Mouse (Mus musculus) myocyte (in vitro differentiated cells): ENCODE measurements around the gene Lexm. TPM values are rescaled to one million over a fixed set of nuclear protein-coding genes. Genes with fewer than 3 reads are reported as not detected.

Source experiments
- H3K27me3 ChIP-seq: one replicate; pipeline ENCODE4 v1.6.1; 2011; ENCODE audit not compliant: control insufficient read depth, insufficient read depth, insufficient read length
- H3K36me3 ChIP-seq: one replicate; pipeline ENCODE4 v1.6.1; 2011; ENCODE audit not compliant: control insufficient read depth, insufficient read depth
- H3K4me2 ChIP-seq: one replicate; pipeline ENCODE4 v1.6.1; 2011; ENCODE audit warnings: low read depth, control low read depth
- H3K4me3 ChIP-seq: one replicate; pipeline ENCODE4 v1.5.1; 2011; ENCODE audit warnings: mild to moderate bottlenecking, control low read depth, moderate library complexity
- H3K79me2 ChIP-seq: one replicate; pipeline ENCODE4 v1.6.1; 2011; ENCODE audit not compliant: control insufficient read depth, insufficient read depth
- H3ac ChIP-seq: one replicate; pipeline ENCODE4 v1.6.1; 2011; ENCODE audit not compliant: control insufficient read depth, insufficient read length
- CEBPB ChIP-seq: IDR thresholded peaks from 2 replicates; pipeline ENCODE4 v1.6.1; 2011; ENCODE audit warnings: mild to moderate bottlenecking, moderate library complexity; ENCODE audit not compliant: poor library complexity, insufficient read depth, severe bottlenecking
- E2F4 ChIP-seq: IDR thresholded peaks from one replicate; pipeline ENCODE4 v1.6.1; 2011; ENCODE audit warnings: mild to moderate bottlenecking, control low read depth, moderate library complexity; ENCODE audit not compliant: insufficient read depth
- MAX ChIP-seq: IDR thresholded peaks from one replicate; pipeline ENCODE4 v1.6.1; 2011; ENCODE audit warnings: low read depth, mild to moderate bottlenecking, control low read depth
- MYOD1 ChIP-seq, 3 experiments: IDR thresholded peaks; one replicate each; pipeline ENCODE4 v1.6.1; 2011; ENCODE audit warnings: control low read depth in 2 of 3, low read depth in 2 of 3, mild to moderate bottlenecking in 2 of 3, moderate library complexity in 1 of 3; ENCODE audit not compliant: insufficient read length in 2 of 3, control insufficient read depth in 1 of 3
- MYOG ChIP-seq, 3 experiments: IDR thresholded peaks; one replicate each; pipeline ENCODE4 v1.6.1; 2011; ENCODE audit warnings: control low read depth in 2 of 3, low read depth in 2 of 3, mild to moderate bottlenecking in 2 of 3; ENCODE audit not compliant: insufficient read length in 2 of 3, control insufficient read depth in 1 of 3, insufficient read depth in 1 of 3
- POLR2A ChIP-seq: IDR thresholded peaks from one replicate; pipeline ENCODE4 v1.6.1; 2011; ENCODE audit warnings: low read depth, mild to moderate bottlenecking, control low read depth, moderate library complexity; ENCODE audit not compliant: insufficient read length
- POLR2AphosphoS2 ChIP-seq: IDR thresholded peaks from one replicate; pipeline ENCODE4 v1.6.1; 2011; ENCODE audit warnings: low read depth, control low read depth; ENCODE audit not compliant: insufficient read length
- REST ChIP-seq: IDR thresholded peaks from one replicate; pipeline ENCODE4 v1.6.1; 2011; ENCODE audit warnings: mild to moderate bottlenecking, control low read depth, moderate library complexity; ENCODE audit not compliant: insufficient read depth, insufficient read length
- SRF ChIP-seq: IDR thresholded peaks from one replicate; pipeline ENCODE4 v1.6.1; 2011; ENCODE audit warnings: low read depth; ENCODE audit not compliant: control insufficient read depth, insufficient read length
- TCF12 ChIP-seq: IDR thresholded peaks from one replicate; pipeline ENCODE4 v1.6.1; 2011; ENCODE audit warnings: mild to moderate bottlenecking, control low read depth; ENCODE audit not compliant: poor library complexity, insufficient read depth, severe bottlenecking
- TCF3 ChIP-seq: IDR thresholded peaks from one replicate; pipeline ENCODE4 v1.6.1; 2011; ENCODE audit warnings: low read depth, control low read depth; ENCODE audit not compliant: insufficient read length
- USF1 ChIP-seq: IDR thresholded peaks from one replicate; pipeline ENCODE4 v1.6.1; 2011; ENCODE audit warnings: low read depth, mild to moderate bottlenecking, control low read depth, moderate library complexity
- polyA plus RNA-seq: library from polyadenylated mRNA; unstranded; fragments of >200 nt; fragmentation: generic; extraction: Trizol; gene quantifications from one replicate; pipeline ENCODE4 v1.2.1, GENCODE M21; 2012; ENCODE audit warnings: missing spikeins

Lexm gene
- polyA plus RNA-seq, 1 experiment = not detected

DNA sequence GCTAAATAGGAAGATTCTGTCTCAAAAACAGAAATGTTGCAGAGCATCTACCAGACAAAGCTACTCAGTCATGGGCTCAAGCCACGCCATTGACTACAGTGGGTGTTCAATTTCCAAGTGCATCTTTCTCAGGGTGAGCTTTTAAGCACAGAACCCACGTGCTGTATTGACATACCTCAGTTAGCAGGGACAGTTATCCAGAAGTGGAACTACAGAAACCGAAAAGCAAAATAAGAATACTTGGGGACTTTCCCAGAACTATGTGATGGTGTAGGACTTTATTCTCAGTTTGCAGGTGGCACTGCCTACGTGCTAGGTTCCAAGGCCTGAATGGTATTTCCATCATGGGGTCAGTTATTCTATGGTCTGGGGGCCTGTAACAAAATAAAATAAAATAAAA lies 19.3 kb downstream of the Lexm start:
- no peak overlapping the region for H3K4me2 ChIP-seq
- H3K36me3 ChIP-seq = no peaks in the 10 kb centered on the region
- no peaks in the 10 kb centered on the region for H3K27me3 ChIP-seq
- H3ac ChIP-seq = no peak overlapping the region
- TF ChIP-seq SRF (no peak), MYOD1 (IDR thresholded peaks at IDR 0.05; ENCODE audit: control insufficient read depth in 1 of 3, insufficient read length in 2 of 3, low read depth in 2 of 3) (no peak), REST (no peak), POLR2AphosphoS2 (no peak), POLR2A (no peak), TCF3 (no peak), MYOG (IDR thresholded peaks at IDR 0.05; ENCODE audit: control insufficient read depth in 1 of 3, insufficient read depth in 1 of 3, insufficient read length in 2 of 3, low read depth in 2 of 3) (no peak), TCF12 (no peak), E2F4 (no peak), CEBPB (no peak), MAX (no peak), USF1 (no peak)
- no peaks in the 10 kb centered on the region for H3K79me2 ChIP-seq
- H3K4me3 ChIP-seq = no peak overlapping the region

DNA sequence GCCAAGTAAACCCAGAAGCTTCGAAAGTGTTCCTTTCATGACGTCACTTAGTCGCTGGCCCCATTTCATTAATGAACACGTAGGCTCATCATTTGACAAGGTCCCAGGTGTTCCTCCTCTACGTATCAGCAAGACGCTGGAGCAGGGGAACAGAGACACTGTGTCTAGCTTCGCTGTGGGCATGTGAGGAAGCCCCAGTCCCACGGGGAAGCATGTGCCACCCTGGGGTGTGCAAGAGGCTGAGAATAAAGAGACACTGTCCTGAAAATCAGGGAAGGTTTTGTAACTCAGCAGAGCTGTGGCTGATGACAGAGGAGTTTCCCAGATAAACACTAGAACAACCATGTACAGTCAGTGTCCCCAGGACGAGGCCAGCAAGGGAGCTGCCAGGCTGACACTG lies 20.0 kb downstream of the Lexm start:
- Histone ChIP-seq H3K36me3 (no peaks in the 10 kb centered on the region), H3K4me2 (no peak overlapping the region), H3K4me3 (no peak overlapping the region), H3ac (no peak overlapping the region), H3K79me2 (no peaks in the 10 kb centered on the region), H3K27me3 (no peaks in the 10 kb centered on the region)
- TF ChIP-seq USF1 (no peak), POLR2AphosphoS2 (no peak), E2F4 (no peak)

DNA sequence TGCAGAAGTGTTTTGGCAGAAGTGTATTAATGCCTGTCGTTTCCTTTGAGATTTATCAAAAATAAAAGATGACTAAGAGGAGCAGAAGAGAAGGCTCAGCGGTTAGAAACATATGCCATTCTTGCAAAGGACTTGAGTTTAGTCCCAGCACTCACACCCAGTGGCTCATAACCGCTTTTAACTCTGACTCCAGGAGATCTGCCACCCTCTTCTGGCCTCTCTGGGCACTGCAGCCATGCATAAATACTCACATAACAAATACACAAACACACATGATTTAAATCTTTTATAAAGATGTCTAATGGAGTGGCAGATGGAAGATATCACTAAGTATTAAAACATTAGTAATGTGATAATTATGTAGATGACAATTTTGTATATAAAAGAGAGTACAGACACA lies 20.8 kb downstream of the Lexm start:
- no peaks in the 10 kb centered on the region for H3K79me2 ChIP-seq
- TF ChIP-seq CEBPB (no peak), MAX (no peak), MYOD1 (IDR thresholded peaks at IDR 0.05; ENCODE audit: control insufficient read depth in 1 of 3, insufficient read length in 2 of 3, low read depth in 2 of 3) (no peak), POLR2A (no peak), POLR2AphosphoS2 (no peak), SRF (no peak), TCF3 (no peak), REST (no peak), TCF12 (no peak), USF1 (no peak), E2F4 (no peak), MYOG (IDR thresholded peaks at IDR 0.05; ENCODE audit: control insufficient read depth in 1 of 3, insufficient read depth in 1 of 3, insufficient read length in 2 of 3, low read depth in 2 of 3) (no peak)
- no peak overlapping the region for H3ac ChIP-seq
- no peak overlapping the region for H3K4me3 ChIP-seq
- H3K36me3 ChIP-seq = no peaks in the 10 kb centered on the region
- H3K4me2 ChIP-seq = no peak overlapping the region
- H3K27me3 ChIP-seq = no peaks in the 10 kb centered on the region

DNA sequence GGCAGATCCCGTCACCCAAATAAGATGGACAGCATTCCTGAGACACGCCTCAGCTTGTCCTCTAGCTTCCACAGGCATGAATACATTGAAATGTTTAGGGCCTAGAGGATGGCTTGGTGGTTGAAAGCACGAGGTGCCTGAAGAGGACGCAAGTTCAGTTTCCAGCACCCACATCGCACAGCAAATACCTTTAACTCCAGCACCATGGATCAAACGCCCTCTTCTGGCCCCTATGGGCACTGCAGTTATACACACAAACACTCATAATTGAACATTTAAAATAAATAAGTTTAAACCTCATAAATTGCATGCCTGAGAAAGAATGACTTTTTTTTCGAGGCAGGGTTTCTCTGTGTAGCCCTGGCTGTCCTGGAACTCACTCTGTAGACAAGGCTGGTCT lies 23.4 kb downstream of the Lexm start:
- Histone ChIP-seq H3K36me3 (peaks cover 5% of the 10 kb centered on the region), H3K4me3 (no peak overlapping the region), H3K4me2 (no peak overlapping the region), H3K79me2 (no peaks in the 10 kb centered on the region), H3K27me3 (no peaks in the 10 kb centered on the region), H3ac (no peak overlapping the region)
- no peak for TF ChIP-seq MYOG (IDR thresholded peaks at IDR 0.05; ENCODE audit: control insufficient read depth in 1 of 3, insufficient read depth in 1 of 3, insufficient read length in 2 of 3, low read depth in 2 of 3)
- no peak for TF ChIP-seq MAX
- TF ChIP-seq E2F4 = no peak
- no peak for TF ChIP-seq POLR2AphosphoS2
- no peak for TF ChIP-seq REST

DNA sequence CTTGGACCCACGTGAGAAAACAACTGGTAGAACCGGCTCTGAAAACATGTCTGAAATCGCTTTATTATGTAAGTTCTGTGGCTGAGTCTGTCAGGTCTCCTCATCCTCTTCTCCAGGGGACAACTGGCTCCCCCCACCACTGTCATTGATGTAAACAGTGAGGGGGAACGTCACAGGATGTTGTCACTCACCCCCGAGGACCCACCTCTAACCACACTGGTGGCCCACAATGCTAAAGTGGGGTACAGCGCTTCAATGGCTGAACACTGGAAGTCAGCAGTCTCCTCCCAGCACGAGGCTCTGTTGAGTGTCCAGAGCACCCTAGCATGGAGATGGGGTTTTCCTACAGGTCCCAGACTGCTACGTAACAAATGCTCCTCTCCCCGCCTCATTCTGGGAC lies 26.2 kb downstream of the Lexm start:
- Histone ChIP-seq H3K36me3 (peaks cover 12% of the 10 kb centered on the region), H3ac (no peak overlapping the region), H3K4me2 (no peak overlapping the region), H3K79me2 (no peaks in the 10 kb centered on the region), H3K27me3 (no peaks in the 10 kb centered on the region), H3K4me3 (no peak overlapping the region)
- no peak for TF ChIP-seq TCF12
- no peak for TF ChIP-seq CEBPB
- no peak for TF ChIP-seq MAX
- TF ChIP-seq POLR2AphosphoS2 = no peak
- TF ChIP-seq REST = no peak
- TF ChIP-seq MYOG (IDR thresholded peaks at IDR 0.05; ENCODE audit: control insufficient read depth in 1 of 3, insufficient read depth in 1 of 3, insufficient read length in 2 of 3, low read depth in 2 of 3) = no peak
- TF ChIP-seq TCF3 = no peak
- TF ChIP-seq E2F4 = no peak
- TF ChIP-seq USF1 = no peak
- TF ChIP-seq SRF = no peak
- no peak for TF ChIP-seq POLR2A
